Mouse (Mus musculus) neural tube, embryonic 15.5 days (tissue): ENCODE results near the gene Acsbg2. TPM values are rescaled to one million over a fixed set of nuclear protein-coding genes. Genes with fewer than 3 reads are reported as not detected.

ENCODE experiments used
- ATAC-seq: fragments of 200-750 bp; cut with Nextera tagmentation; 2 replicates; pipeline ENCODE4 v1.8.0; 2017; ENCODE audit warnings: mild to moderate bottlenecking, moderate TSS enrichment, moderate library complexity; ENCODE audit not compliant: low FRiP score
- H3K27ac ChIP-seq: fragments of 300-500 bp; sonication (generic); replicated peaks from 2 replicates; pipeline ENCODE4 v1.5.1; 2015; ENCODE audit warnings: mild to moderate bottlenecking, inconsistent platforms
- H3K27me3 ChIP-seq: fragments of 300-500 bp; sonication (generic); replicated peaks from 2 replicates; pipeline ENCODE4 v1.6.1; 2015; ENCODE audit warnings: inconsistent platforms
- H3K36me3 ChIP-seq: fragments of 300-500 bp; sonication (generic); 2 replicates; pipeline ENCODE4 v1.6.1; 2015; ENCODE audit warnings: inconsistent platforms
- H3K4me1 ChIP-seq: fragments of 300-500 bp; sonication (generic); 2 replicates; pipeline ENCODE4 v1.6.1; 2015; ENCODE audit warnings: inconsistent platforms
- H3K4me2 ChIP-seq: fragments of 300-500 bp; sonication (generic); 2 replicates; pipeline ENCODE4 v1.6.1; 2015; ENCODE audit warnings: inconsistent platforms, mild to moderate bottlenecking, moderate library complexity
- H3K4me3 ChIP-seq: fragments of 300-500 bp; sonication (generic); replicated peaks from 2 replicates; pipeline ENCODE4 v1.5.1; 2015; ENCODE audit warnings: mild to moderate bottlenecking, inconsistent platforms
- H3K9ac ChIP-seq: fragments of 300-500 bp; sonication (generic); replicated peaks from 2 replicates; pipeline ENCODE4 v1.6.1; 2015; ENCODE audit warnings: mild to moderate bottlenecking, inconsistent platforms
- H3K9me3 ChIP-seq: fragments of 300-500 bp; sonication (generic); replicated peaks from 2 replicates; pipeline ENCODE4 v1.6.1; 2016; ENCODE audit warnings: inconsistent platforms
- WGBS: fragments of 180-500 bp; shearing (Covaris S2); methylation state at CpG from one replicate; pipeline ENCODE4 v1.1.7; 2015; ENCODE audit warnings: mixed read lengths; 5-methylcytosine and 5-hydroxymethylcytosine counted together
- polyA plus RNA-seq: library from polyadenylated mRNA; unstranded; fragments of >200 nt; fragmentation: Nextera tagmentation; extraction: Ambion mirVana; gene quantifications from 2 replicates; pipeline ENCODE4 v1.2.1, GENCODE M21; 2015

Acsbg2 gene
- polyA plus RNA-seq, 1 experiment from 2014 or later = not detected

DNA sequence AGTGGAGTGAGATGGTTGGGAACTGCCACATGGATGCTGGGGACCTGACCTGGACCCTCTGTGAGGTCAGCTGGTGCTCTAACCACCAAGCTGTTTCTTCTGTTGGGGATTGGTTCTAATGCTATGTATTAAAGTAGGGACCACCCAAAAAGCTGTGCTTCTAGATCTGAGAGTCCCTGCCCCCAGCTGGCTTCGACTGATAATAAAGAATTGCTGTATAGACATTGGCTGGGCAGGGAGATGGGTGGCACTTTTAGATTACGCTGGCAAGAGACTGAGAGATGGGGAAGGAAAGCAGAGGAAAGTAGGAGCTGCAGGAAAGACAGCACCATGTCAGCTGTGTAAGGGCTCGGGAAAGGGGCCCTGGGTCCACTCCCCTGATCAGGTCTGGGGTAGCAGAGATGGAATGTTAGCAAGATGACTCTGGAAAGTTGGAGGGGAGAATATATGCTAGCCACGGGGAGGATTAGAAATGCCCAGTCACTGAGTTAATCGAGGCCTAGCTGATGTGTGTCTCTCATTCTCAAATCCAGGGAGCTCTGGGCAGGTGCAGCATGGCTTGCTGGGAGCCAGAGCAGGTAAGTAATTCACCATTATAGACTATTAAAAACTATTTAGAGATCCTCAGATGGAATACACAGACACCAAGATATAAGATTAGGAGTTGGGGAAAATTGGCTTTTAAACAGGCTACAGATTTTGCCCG is 80.5 kb downstream of the Acsbg2 start:
- WGBS = 75% methylated on average over 6 of the region's 6 CpGs
- Histone ChIP-seq H3K27me3 (no peaks in the 10 kb centered on the region), H3K4me2 (no peak overlapping the region), H3K9ac (no peak overlapping the region), H3K36me3 (no peaks in the 10 kb centered on the region), H3K4me1 (no peaks in the 10 kb centered on the region), H3K9me3 (no peaks in the 10 kb centered on the region), H3K27ac (no peak overlapping the region), H3K4me3 (no peak overlapping the region)
- ATAC-seq = no peak

Other genes with a start within 250 kb of the Acsbg2 start
- 43.3 and 47.2 TPM in 2 replicates for gene Lonp1, start 247.6 kb downstream of the Acsbg2 start, polyA plus RNA-seq
- gene Catsperd, start 246.3 kb downstream of the Acsbg2 start, polyA plus RNA-seq = 1.4 and 1.6 TPM in 2 replicates
- 94.2 and 95.4 TPM in 2 replicates for gene Ranbp3, start 201.2 kb downstream of the Acsbg2 start, polyA plus RNA-seq
- gene Ndufa11, start 156.7 kb downstream of the Acsbg2 start, polyA plus RNA-seq = 639 and 709 TPM in 2 replicates
- gene Vmac, start 156.4 kb downstream of the Acsbg2 start, polyA plus RNA-seq = 13.8 and 18.1 TPM in 2 replicates
- gene Nrtn, start 116.9 kb downstream of the Acsbg2 start, polyA plus RNA-seq = 2.7 and 5.3 TPM in 2 replicates
- gene Dus3l, start 109.7 kb downstream of the Acsbg2 start, polyA plus RNA-seq = 86.4 and 97.6 TPM in 2 replicates
- gene Prr22, start 104.2 kb downstream of the Acsbg2 start, polyA plus RNA-seq = 0.87 and 0.93 TPM in 2 replicates
- 5.1 and 5.3 TPM in 2 replicates for gene Rfx2, start 43.4 kb downstream of the Acsbg2 start, polyA plus RNA-seq
- gene 1700061G19Rik, start 1.0 kb upstream of the Acsbg2 start, polyA plus RNA-seq = 0.41 and 0.49 TPM in 2 replicates
- 69.0 and 74.9 TPM in 2 replicates for gene Mllt1, start 61.0 kb upstream of the Acsbg2 start, polyA plus RNA-seq
- gene Acer1, start 107.7 kb upstream of the Acsbg2 start, polyA plus RNA-seq = not detected in 2 replicates
- gene Clpp, start 115.9 kb upstream of the Acsbg2 start, polyA plus RNA-seq = 164 and 177 TPM in 2 replicates
- gene Alkbh7, start 122.9 kb upstream of the Acsbg2 start, polyA plus RNA-seq = 56.2 and 59.4 TPM in 2 replicates
- 0.43 and 0.49 TPM in 2 replicates for gene Pspn, start 125.6 kb upstream of the Acsbg2 start, polyA plus RNA-seq
- 63.2 and 70.7 TPM in 2 replicates for gene Gtf2f1, start 136.8 kb upstream of the Acsbg2 start, polyA plus RNA-seq
- 0.26 and 0.46 TPM in 2 replicates for gene Gm17949, start 137.0 kb upstream of the Acsbg2 start, polyA plus RNA-seq
- 25.8 and 29.1 TPM in 2 replicates for gene Khsrp, start 157.1 kb upstream of the Acsbg2 start, polyA plus RNA-seq
- gene Slc25a41, start 167.2 kb upstream of the Acsbg2 start, polyA plus RNA-seq = not detected in 2 replicates
- 1.6 and 10.2 TPM in 2 replicates for gene Crb3, start 184.7 kb upstream of the Acsbg2 start, polyA plus RNA-seq
- gene Slc25a23, start 185.4 kb upstream of the Acsbg2 start, polyA plus RNA-seq = 42.7 and 43.7 TPM in 2 replicates
- 5.6 and 7.7 TPM in 2 replicates for gene Dennd1c, start 204.1 kb upstream of the Acsbg2 start, polyA plus RNA-seq
- 309 and 350 TPM in 2 replicates for gene Tubb4a, start 213.3 kb upstream of the Acsbg2 start, polyA plus RNA-seq
- 7.7 and 8.5 TPM in 2 replicates for gene Tnfsf9, start 230.9 kb upstream of the Acsbg2 start, polyA plus RNA-seq